Mouse (Mus musculus): ENCODE measurements around the gene Etfdh. TPM values are rescaled to one million over a fixed set of nuclear protein-coding genes. Genes with fewer than 3 reads are reported as not detected.
"Not testable (repeated sequence)": the region's sequence is repeated elsewhere in the genome, so short reads cannot be mapped to it uniquely, and the experiment has no call there.

Etfdh gene
- total RNA-seq, 2 experiments from 2014 or later = 30.3 to 33.4 TPM

DNA sequence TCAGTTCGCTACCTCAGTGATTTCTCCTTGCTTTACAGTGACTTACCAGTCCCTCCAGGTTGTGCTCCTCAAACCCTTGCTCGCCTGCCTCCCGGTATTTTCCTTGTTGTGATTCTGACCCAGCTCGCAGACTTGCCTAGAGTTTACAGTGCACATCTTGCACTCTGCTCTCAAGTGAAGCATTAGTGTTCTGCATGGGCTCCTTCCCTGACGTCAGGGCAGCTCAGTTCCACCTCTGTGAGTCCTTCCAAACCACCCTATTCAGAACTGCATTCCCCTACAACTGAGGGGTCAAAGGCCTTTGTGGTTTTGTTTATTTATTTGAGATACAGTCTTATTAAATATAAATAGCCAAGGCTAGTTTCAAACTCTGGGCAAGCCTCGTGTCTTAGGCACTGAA, 51.1 kb downstream of the Etfdh start:
- DNase-seq (ENCODE audit: low spot score in 2 of 2) = no peak

DNA sequence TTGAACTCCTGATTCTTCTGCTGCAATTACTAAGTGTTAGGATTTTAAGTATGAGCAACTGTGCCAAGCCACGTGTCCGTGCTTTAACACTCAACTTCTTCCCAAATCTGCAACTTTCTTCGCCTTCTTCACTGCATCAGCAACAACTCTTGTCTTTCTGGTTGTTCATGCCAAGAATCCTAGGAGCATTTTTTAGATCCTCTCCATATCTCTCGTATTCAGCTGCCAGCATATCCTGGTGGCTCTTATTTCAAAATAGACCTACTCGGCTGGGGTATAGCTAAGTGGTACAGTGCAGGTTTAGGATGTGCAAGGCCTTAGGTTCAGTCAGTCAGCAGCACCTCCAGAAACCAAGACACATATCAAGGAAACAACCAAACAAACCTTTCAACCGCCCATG, 51.7 kb downstream of the Etfdh start:
- no peak for DNase-seq (ENCODE audit: low spot score in 2 of 2)

DNA sequence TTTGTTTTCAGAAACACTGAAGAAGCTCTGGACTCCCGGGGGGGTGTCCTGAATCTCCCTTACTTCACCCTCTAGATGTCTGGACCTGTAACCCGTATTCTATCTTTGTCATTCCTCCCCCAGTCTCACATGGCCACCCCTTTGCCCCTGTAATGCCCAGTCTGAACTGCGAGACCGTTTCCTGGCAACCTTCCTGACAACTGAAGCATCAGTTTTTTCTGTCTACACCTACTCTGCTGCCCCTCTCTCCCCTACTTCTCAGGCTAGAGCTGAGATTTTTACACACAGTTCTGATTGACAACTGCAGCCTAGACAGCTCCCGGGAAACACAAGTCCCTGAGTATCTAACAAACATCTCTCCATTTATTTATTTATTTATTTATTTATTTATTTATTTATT, 52.4 kb downstream of the Etfdh start:
- DNase-seq (ENCODE audit: low spot score in 2 of 2) = no peak

DNA sequence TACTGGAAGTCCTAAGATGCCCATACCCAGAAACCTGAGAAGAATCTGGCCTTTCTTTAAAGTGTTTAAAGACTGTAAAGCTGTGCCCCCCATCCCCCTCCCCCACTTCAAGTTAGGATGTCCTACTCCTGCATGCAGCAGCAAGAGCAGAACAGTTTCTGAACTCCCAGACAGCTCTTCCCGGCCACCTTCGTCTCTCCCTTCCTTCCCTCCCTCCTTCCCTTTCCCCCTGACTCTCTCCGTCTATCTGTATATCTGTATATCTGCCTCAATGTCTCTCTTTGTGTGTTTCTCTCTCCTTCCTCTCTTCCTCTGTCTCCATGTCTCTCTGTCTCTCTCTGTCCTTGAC, 52.9 kb downstream of the Etfdh start:
- DNase-seq (ENCODE audit: low spot score in 2 of 2) = no peak

DNA sequence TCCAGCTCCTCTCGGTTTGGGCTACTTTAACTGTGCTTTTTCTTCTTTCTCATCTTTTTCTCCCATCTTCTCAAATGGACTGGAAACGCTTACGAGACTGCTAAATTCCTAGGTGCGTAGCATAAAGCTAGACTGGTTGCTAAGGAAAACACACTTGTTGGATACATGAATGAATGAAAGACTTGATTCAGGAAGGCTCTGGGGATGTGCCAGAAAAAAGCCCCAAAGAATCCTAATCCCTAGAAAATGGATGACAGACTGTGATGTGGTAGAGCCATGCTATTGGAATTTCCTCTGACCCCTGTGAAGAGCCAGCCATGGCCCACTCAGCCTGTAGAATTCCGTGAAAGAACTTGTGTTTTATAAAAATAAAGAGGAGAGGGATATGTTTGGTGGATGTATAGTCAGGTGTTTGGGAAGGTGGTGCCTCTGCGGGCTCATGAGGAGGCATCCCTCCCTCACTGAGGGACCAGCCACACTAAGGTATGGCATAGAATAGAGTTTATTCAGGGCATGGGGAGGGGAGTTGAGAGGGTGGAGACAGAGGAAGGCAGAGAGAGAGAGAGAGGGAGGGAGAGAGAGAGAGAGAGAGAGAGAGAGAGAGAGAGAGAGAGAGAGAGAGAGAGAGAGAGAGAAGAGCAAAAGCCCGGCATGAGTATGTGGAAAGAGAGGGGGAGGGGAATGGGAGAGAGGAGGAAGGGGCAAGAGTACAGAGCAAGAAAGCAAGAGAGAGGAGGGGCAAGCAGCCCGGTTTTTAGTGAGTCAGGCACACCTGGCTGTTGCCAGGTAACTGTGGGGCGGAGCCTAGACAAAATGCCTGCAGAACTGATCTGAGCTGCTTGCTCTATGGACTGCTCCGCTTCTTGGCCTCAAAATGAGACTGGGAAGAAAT, 53.5 kb downstream of the Etfdh start:
- DNase-seq (ENCODE audit: low spot score in 2 of 2) = no peak

DNA sequence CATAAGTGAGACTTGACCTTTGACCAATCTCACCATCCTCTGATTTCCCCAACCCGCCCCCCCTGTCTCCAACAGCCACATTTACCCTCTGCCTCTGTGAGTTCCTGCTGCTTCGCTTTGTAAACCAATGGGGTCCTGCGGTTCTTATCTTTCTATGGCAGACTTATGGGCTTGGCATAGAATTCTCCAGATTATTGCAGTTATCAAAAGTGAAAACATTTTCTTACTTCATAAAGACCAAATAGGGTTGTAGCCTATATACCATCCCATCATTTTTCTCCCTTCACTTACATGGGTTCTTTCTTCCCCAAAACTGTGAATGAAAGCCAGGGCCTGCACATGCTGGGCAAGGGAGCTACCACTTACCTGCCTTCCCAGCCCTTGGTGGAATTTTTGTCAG, 55.0 kb downstream of the Etfdh start:
- no peak for DNase-seq (ENCODE audit: low spot score in 2 of 2)

DNA sequence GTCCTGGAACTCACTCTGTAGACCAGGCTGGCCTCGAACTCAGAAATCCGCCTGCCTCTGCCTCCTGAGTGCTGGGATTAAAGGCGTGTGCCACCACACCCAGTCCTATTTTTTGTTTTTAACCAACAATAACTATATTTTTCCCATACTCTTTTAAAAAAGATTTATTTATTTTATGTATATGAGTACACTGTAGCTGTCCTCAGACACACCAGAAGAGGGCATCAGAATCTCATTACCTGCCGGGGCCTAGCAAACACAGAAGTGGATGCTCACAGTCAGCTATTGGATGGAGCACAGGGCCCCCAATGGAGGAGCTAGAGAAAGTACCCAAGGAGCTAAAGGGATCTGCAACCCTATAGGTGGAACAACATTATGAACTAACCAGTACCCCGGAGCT, 55.9 kb downstream of the Etfdh start:
- DNase-seq (ENCODE audit: low spot score in 2 of 2) = not testable (repeated sequence)

DNA sequence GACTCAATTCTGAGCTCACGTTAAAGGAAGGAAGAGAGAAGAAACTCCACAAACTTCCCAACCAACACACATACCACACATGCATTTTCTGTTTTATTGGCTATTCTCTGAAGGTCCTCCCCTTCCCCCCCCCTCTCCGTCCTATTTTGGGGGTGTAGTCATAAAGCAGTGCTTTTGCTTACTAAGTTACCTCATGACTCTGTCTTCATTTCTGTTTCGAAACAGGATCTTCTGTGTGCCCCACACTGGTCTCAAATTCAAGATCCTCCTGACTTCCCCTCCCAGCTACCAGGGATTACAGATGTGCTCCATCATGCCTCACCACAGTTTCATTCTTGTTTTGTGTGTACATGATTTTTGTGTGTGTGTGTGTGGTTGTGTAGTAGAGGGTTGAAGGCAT, 56.9 kb downstream of the Etfdh start:
- DNase-seq (ENCODE audit: low spot score in 2 of 2) = no peak

DNA sequence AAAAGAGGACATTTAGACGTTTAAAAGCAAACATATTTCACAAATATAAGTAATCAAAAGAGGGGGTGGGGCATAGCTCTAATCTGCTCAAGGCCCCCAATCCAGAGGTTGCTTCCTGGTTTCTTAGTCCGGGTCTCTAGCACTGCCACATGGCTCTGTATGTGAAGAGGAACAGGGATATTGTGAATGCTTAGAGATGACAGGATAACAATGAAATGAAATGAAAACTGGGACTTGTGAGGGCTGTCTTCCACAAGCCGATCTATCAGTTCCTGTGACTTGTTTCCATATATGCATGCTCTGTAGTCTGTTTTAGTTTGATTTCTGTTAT, 60.0 kb downstream of the Etfdh start:
- no peak for DNase-seq (ENCODE audit: low spot score in 2 of 2)

DNA sequence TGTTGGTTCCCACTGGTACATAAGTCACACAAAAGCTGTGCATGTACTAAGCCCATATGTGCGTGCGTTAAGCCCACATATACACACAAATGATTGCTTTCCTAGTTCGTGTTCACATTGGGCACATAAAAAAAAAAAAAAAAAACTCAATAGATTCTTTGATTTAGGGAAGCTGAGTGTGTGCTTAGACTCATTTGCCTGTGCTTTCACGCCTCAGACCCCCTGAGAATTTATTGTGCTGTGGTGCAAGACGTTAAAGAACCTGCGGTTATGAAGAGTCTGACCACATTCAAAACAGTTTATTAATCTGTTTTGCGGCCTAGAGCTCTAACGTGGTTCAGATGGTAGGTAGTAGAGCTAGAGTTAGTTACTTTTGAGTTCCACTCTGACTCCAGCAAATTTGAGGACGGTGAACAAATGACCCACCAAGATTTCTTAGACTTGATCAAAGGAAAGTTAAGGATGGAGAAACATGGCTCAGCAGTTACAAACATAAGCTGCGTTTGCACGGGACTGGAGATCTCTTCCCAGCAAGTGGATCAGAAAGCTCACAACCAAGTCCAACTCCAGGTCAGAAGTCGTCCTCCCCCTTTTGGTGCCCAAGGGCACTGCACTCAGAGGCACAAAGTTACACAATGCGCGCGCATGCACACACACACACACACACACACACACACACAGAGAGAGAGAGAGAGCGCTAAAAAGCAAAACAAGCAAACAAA, 60.5 kb downstream of the Etfdh start:
- no peak for DNase-seq (ENCODE audit: low spot score in 2 of 2)

DNA sequence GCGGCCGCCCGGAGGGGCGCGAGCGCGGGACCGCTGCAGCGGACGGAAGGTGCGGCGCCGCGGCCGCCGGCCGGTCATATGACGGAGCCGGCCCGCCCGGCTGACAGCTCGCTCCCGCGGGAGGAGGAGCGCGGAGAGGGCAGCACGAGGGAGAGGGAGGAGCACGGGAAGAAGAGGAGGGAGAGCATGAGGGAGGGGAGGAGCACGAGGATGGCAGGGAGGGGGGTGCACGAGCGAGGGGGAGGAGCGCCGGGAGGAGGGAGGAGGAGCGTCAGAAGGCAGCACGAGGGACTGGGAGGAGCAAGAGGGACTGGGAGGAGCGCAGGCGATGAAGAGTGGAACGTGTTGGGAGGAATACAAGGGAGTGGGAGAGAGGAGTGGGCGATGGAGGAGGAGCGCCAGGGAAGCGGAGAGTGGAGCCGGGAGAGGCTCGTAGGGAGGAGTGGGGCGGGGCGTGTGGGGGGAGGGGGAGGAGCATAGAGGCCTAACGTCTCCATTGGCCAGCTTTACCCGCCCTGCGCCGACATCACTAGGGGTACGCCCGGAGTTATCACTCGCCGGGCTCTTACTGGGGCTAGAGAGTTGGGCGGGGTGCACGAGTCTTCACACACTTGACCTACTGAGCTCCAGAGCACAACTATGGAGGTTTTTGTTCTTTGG, 61.5 kb downstream of the Etfdh start, which contains the start of gene Fnip2:
Gene Fnip2, minus strand, starts transcription at position 94 of the 660 bp plus-strand sequence.
- peak; percentile 87 to 91 for DNase-seq (ENCODE audit: low spot score in 2 of 2)

DNA sequence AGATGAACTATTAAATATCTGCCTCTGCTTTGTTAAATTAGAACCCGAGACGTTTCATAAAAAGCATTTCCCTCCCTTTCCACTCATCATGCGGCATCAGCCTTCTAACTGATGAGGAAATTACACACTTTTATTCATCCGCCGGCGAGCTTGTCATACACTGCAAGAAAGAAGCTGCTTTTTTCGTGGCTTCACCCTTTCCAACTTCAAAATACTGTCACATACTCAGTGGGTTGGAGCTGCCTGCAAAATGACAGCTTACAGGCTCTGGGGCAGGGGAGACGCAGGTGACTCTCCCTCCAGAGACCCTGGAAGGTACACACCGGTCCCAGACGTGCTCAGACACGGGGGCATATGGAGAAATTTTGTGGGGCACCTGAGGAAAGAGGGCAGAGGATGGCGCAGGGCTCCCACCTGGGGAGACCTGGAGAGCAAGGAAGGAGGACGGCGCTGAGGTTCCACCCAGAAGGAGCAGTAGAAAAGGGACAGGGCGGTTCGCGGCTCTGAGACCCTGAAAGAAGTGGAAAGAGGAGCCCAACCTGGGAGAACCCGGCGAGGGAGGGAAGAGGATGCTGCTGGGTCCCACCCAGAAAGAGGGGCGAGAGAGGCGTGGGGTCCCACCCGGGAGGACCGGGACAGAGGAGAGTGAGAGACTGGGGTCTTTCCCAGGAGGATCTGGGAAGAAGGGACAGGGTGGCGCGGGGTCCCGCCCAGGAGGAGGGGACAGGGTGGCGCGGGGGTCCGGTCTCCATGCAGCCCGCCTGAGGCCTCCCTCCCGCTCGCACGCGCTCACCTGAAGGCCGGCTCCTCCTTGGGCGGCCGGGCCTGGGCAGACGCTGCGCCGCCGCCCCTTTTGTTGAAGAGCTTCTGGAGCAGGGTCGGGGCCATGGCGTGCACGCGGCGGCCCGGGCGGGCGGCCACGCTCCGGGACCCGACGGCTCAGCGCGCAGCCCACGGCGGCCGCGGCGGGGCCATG, 62.3 kb downstream of the Etfdh start:
- peak in 1 of 2 experiments; percentile 30 for DNase-seq (ENCODE audit: low spot score in 2 of 2)

DNA sequence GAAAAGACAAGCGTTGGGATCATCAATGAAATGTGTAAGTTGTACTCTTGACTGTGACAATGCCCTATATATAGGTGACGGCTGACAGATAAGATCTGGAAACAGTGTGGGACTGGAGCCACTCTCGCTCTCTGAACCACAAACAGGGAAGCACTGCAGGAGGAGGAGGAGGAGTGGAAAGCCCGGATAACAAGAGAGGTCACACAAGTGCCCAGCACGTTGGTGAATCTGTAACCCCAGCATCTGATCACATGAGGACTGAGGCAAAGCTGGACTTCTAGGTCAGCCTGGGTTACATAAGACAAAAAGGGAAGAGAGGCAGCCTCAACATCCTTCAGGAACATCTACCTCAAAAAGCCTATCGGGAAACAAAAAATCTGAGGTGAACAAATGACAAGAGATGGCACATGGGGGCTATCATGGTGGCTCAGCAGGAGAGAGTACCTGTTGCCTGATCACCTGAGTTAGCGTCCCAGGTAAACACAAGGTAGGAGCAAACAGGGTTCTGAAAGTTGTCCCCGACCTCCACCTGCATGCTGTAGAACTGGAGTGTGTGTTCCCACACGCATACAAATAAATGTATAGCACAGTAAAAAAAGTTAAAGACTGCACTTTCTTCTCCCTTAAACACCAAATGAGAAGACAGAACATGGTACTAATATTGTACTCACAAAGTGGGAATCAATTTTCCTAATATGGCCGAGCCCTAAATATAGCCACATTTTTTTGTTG, 64.3 kb downstream of the Etfdh start:
- DNase-seq (ENCODE audit: low spot score in 2 of 2) = no peak

DNA sequence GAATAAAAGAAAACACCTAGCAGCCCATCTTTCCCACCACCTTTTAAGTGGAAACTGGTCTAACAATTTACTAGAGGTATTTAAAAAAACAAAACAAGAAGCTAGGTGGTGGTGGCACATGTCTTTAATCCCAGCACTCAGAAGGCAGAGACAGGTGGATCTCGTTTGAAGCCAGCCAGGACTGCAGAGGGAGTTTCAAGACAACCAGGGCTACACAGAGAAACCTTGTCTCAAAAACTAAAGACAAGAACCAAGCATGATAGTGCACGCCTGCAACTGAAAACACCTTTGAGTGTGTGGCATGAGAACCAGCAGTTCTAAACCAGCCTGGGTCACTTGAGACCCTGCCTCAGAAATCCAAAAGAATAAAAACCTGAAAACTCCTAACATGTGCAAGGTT, 65.8 kb downstream of the Etfdh start:
- DNase-seq (ENCODE audit: low spot score in 2 of 2) = no peak

DNA sequence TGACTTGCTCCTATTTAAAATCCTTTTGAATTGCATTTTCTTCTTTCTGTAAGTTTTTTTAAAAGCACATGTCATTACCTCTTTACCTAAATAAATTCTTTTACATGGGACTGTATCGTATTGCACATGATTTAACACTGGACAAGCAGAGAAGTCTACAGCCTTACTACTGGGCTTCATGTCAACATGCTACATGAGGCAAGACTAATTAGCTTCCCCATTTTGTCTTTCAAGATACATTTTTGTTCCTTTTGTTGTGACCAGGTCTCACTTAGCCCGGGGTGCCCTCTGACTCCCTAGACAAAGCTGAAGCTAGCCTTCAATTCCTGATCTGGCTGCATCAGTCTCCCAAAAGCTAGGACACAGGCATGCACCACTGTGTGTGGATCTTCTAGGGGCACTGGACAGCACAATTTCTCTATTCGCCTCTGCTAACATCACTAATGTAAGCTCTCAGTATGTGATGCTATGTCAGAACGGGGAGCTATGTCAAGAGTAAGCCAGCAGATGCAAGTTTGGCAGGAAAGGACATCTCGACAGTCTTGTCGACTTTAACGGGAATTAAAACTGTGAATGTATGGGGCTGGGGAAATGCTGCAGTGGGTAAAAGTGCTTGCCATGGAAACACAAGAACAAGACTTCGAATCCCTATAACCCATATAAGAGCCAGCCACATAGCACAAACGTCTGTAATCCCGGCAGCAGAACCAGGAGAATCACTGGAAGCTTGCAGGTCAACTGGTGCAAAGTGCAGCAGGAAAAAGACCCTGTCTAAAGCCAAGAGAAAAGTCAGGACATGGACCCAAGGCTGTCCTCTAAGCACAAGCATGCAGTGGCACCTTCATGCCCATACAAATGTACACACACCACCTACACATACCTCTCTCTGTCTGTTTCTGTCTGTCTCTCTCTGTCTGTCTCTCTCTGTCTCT, 67.2 kb downstream of the Etfdh start:
- DNase-seq (ENCODE audit: low spot score in 2 of 2) = no peak

DNA sequence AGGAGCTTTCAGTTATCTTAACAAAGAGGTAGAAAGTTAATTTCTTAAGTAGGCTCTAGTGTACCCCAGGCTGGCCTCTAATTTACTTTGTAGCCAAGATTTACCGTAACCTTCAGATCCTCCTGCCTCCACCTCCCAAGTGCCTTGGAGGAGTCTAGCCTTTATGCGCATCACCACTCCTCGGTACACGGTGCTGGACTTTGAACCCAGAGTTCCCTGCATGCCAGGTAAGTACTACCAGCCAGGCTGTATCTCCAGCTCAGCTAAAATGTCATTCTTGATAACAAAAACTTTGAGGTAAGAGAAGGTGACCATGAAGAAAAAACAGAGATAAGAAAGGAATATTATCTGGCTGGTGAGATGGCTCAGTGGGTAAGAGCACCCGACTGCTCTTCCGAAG, 68.7 kb downstream of the Etfdh start:
- DNase-seq (ENCODE audit: low spot score in 2 of 2) = no peak

DNA sequence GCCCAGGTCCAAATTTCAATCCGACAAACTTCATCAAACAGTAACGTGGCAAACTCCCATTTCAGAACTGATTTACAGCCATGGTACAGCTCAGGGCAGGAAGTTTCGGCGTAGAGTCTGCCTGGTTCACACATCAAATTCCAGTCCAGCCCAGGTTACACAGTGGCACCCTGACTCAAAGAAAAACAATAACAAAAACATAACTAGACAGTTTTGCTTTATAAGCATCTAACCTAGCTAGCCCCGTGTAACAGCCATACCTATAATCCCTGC, 69.6 kb downstream of the Etfdh start:
- DNase-seq (ENCODE audit: low spot score in 2 of 2) = no peak

DNA sequence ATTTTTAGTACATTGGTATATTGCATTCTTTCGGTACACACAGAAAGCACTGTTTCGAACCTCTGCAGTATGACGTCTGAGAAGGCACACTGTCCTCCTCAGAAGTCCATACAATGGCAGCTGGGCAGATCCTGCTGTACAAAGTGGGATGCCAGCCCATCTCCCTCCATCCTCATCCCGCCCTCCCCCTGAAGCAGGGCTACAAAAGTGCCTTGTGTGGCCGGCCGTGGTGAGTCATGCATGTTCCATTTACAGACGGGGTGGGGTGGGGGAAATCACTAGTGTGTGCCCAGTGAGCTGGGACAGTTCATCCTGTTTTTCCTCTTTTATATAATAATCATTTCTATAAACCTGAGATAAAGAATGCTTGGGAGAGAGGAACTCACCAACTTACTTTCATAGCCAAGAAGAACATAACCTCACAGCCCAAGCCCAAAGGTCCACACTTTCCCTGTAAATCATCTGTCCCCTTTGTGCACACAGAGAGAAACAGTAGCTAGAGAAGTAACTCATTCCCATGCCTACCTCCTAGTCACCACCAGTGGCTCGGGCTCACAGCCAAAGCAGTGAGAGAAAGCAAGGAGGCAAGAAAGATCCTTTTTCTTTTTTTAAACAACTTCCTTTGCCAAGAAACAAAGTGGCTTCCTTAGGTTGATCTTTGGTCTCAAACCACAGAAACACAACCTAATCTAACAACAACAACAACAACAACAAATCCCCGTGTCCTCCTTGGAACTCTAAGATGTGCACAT, 70.1 kb downstream of the Etfdh start:
- peak in 1 of 2 experiments; percentile 26 for DNase-seq (ENCODE audit: low spot score in 2 of 2)

DNA sequence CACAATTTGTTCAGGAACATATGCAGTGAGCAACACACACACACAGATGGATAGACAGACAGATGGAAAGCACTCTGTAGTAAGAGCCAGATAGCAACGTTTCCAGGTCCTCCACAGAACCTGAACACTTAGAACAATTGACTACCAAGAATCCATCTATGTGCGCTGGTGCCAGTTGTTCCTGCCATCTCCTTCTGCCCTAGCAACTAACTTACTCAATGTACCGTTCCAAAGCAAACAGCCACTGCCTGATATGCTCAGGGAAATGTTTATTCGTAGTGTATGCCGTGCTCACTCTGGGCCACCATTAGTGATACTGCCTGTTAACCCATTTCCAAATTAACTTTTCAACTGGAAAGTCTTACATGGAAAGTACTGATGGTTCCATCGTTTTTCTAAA, 74.2 kb downstream of the Etfdh start:
- DNase-seq (ENCODE audit: low spot score in 2 of 2) = peak in 1 of 2 experiments; percentile 55
